Mouse (Mus musculus) C2C12 (cell line): Measurements from ENCODE around the gene Mmd.

ENCODE experiments used
- CEBPB ChIP-seq: IDR thresholded peaks from one replicate; pipeline ENCODE4 v1.6.1; 2011; ENCODE audit warnings: low read depth, mild to moderate bottlenecking, control low read depth, moderate library complexity
- CTCF ChIP-seq: IDR thresholded peaks from one replicate; pipeline ENCODE4 v1.5.1; 2011; ENCODE audit not compliant: control insufficient read depth, insufficient read depth, insufficient read length
- FOSL1 ChIP-seq: IDR thresholded peaks from one replicate; pipeline ENCODE4 v1.8.0; 2011; ENCODE audit warnings: mild to moderate bottlenecking, low read length; ENCODE audit not compliant: poor library complexity, insufficient read depth, severe bottlenecking
- MAX ChIP-seq: IDR thresholded peaks from one replicate; pipeline ENCODE4 v1.6.1; 2011; ENCODE audit warnings: mild to moderate bottlenecking, control low read depth
- MYOD1 ChIP-seq: IDR thresholded peaks from one replicate; pipeline ENCODE4 v1.6.1; 2011; ENCODE audit warnings: low read depth; ENCODE audit not compliant: control insufficient read depth, insufficient read length
- MYOG ChIP-seq: IDR thresholded peaks from one replicate; pipeline ENCODE4 v1.6.1; 2011; ENCODE audit not compliant: control insufficient read depth, insufficient read length; ENCODE audit errors: extremely low read depth
- USF1 ChIP-seq: IDR thresholded peaks from one replicate; pipeline ENCODE4 v1.6.1; 2011; ENCODE audit warnings: low read depth, mild to moderate bottlenecking, control low read depth, moderate library complexity

GRCm38 (mm10) chr11:90269398-90270123, 20.3 kb downstream of the Mmd start:
- TF ChIP-seq FOSL1: no peak
- TF ChIP-seq CEBPB: no peak
- TF ChIP-seq CTCF: no peak
- TF ChIP-seq MAX: no peak
- no peak for TF ChIP-seq USF1
- TF ChIP-seq MYOD1: no peak
- TF ChIP-seq MYOG: no peak
